Mouse (Mus musculus): ENCODE data around the gene Scgb3a1. TPM values are rescaled to one million over a fixed set of nuclear protein-coding genes. Genes with fewer than 3 reads are reported as not detected.

Gene Scgb3a1
- polyA plus RNA-seq (2015; fragmentation: Nextera tagmentation; extraction: Ambion mirVana): 0.47 and 0.92 TPM in 2 replicates

GRCm38 (mm10) chr11:49663310-49663709 is at the start of gene Scgb3a1:
Scgb3a1 (plus strand) TSS chr11:49663610.

GRCm38 (mm10) chr11:49712555-49713335 is 49.3 kb downstream of the Scgb3a1 start, which contains the start of gene Cnot6:
Cnot6 (minus strand) TSS chr11:49712723.

Other genes with a start within 250 kb of the Scgb3a1 start
- not detected in 2 replicates for gene Olfr1389, start 240.5 kb upstream of the Scgb3a1 start, polyA plus RNA-seq (2015; fragmentation: Nextera tagmentation; extraction: Ambion mirVana)
- not detected in 2 replicates for gene Olfr1388, start 227.0 kb upstream of the Scgb3a1 start, polyA plus RNA-seq (2015; fragmentation: Nextera tagmentation; extraction: Ambion mirVana)
- gene Olfr1387, start 208.3 kb upstream of the Scgb3a1 start, polyA plus RNA-seq (2015; fragmentation: Nextera tagmentation; extraction: Ambion mirVana): not detected in 2 replicates
- not detected in 2 replicates for gene Olfr1386, start 198.6 kb upstream of the Scgb3a1 start, polyA plus RNA-seq (2015; fragmentation: Nextera tagmentation; extraction: Ambion mirVana)
- not detected in 2 replicates for gene Olfr1385, start 174.5 kb upstream of the Scgb3a1 start, polyA plus RNA-seq (2015; fragmentation: Nextera tagmentation; extraction: Ambion mirVana)
- not detected in 2 replicates for gene Olfr1384, start 156.9 kb upstream of the Scgb3a1 start, polyA plus RNA-seq (2015; fragmentation: Nextera tagmentation; extraction: Ambion mirVana)
- not detected in 2 replicates for gene Olfr1383, start 144.0 kb upstream of the Scgb3a1 start, polyA plus RNA-seq (2015; fragmentation: Nextera tagmentation; extraction: Ambion mirVana)
- gene Olfr1382, start 135.4 kb upstream of the Scgb3a1 start, polyA plus RNA-seq (2015; fragmentation: Nextera tagmentation; extraction: Ambion mirVana): not detected in 2 replicates
- not detected in 2 replicates for gene Olfr1381, start 120.2 kb upstream of the Scgb3a1 start, polyA plus RNA-seq (2015; fragmentation: Nextera tagmentation; extraction: Ambion mirVana)
- gene Olfr1380, start 106.7 kb upstream of the Scgb3a1 start, polyA plus RNA-seq (2015; fragmentation: Nextera tagmentation; extraction: Ambion mirVana): not detected in 2 replicates
- 3.2 and 6.6 TPM in 2 replicates for gene Flt4, start 54.3 kb upstream of the Scgb3a1 start, polyA plus RNA-seq (2015; fragmentation: Nextera tagmentation; extraction: Ambion mirVana)
- gene Cnot6, start 49.1 kb downstream of the Scgb3a1 start, polyA plus RNA-seq (2015; fragmentation: Nextera tagmentation; extraction: Ambion mirVana): 22.6 and 30.7 TPM in 2 replicates
- 13.6 and 17.0 TPM in 2 replicates for gene Gfpt2, start 130.6 kb downstream of the Scgb3a1 start, polyA plus RNA-seq (2015; fragmentation: Nextera tagmentation; extraction: Ambion mirVana)
- 30.4 and 41.5 TPM in 2 replicates for gene Mapk9, start 183.1 kb downstream of the Scgb3a1 start, polyA plus RNA-seq (2015; fragmentation: Nextera tagmentation; extraction: Ambion mirVana)
- gene Rasgef1c, start 238.2 kb downstream of the Scgb3a1 start, polyA plus RNA-seq (2015; fragmentation: Nextera tagmentation; extraction: Ambion mirVana): 2.8 and 3.5 TPM in 2 replicates